Mouse (Mus musculus) ovary, adult 2 months (tissue): ENCODE results near the gene Eef1akmt4. TPM values are rescaled to one million over a fixed set of nuclear protein-coding genes. Genes with fewer than 3 reads are reported as not detected.

Experiments used
- polyA plus RNA-seq: library from polyadenylated mRNA; depleted of rRNA; stranded (reverse); fragments of >200 nt; gene quantifications from 2 replicates; pipeline ENCODE4 v1.2.3, GENCODE M21; 2012; rRNA removed

Eef1akmt4 gene
- 19.3 and 23.5 TPM in 2 replicates for polyA plus RNA-seq

DNA sequence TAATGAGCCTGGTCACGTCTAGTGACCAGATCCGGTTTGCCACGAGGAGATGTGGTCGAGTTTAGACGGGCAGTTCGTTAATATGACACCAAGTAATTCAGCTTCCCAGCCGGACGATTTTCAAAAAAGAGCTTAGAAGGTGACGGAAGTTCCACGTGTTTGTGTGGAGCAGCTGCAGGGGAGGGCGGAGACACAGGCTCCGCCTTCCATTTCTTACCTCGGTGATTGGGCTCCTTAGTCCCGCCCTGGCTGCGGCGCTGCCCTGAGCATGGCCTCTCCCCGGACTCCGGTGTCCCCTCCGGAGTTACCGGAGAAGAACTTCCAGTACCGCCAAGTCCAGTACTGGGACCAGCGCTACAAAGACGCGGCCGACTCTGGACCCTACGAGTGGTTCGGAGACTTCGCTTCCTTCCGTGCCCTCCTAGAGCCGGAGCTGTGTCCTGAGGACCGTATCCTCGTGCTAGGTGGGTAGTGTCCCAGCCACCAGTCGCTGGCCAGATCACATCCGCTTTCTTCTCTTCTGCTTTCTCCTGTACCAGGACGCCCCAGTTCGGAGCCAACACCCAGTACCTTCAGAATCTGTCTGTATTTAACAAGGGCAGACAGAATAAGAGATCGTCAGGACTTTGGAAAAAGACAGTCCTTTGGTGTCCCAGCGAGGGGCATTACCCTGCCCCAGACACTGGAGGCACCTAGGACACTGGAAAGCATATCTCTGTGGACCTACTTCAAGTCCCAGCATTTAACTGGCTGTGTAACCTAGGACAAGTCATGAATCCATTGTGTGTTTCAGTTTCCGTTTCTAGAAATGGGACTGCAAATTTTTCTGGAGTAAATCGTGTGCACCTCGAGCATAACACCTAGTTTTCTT, at the start of gene Eef1akmt4, which contains the start of the genes Gm49333 and Alg3:
TSS of gene Eef1akmt4 (plus strand) at position 237 of the 871 bp plus-strand sequence.
TSS of gene Gm49333 (plus strand) at position 254 of the 871 bp plus-strand sequence.
TSS of gene Alg3 (minus strand) at position 379 of the 871 bp plus-strand sequence.

DNA sequence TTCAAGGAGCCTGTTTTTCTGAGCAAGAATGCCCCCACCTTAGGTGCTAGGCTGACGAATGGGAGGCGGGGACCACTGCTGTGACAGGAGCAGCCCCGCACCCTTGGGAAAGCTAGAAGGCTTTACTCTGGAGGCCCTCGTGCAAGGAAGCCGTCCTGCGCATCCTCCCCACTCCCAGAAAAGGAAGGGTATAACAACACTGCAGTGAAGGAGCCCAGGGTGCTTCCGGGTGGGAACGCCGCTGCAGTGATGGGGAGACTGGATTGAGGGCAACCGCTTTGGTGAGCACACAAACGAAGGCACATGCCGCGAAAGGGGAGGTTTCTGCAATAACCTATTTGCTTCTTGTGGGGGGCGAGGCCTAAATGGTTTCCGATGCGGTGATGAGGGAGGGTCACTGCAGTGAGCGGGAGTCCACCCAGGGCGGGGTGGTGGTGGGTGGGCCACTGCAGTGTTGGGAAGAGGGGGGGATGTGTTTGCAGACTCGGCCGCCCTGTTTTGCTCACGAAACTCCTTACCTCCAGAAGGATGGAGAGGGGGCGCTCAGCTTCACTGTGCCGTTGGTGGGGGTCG, 21.9 kb upstream of the Eef1akmt4 start, which contains the start of gene Vwa5b2:
TSS of gene Vwa5b2 (plus strand) at position 106 of the 573 bp plus-strand sequence.

DNA sequence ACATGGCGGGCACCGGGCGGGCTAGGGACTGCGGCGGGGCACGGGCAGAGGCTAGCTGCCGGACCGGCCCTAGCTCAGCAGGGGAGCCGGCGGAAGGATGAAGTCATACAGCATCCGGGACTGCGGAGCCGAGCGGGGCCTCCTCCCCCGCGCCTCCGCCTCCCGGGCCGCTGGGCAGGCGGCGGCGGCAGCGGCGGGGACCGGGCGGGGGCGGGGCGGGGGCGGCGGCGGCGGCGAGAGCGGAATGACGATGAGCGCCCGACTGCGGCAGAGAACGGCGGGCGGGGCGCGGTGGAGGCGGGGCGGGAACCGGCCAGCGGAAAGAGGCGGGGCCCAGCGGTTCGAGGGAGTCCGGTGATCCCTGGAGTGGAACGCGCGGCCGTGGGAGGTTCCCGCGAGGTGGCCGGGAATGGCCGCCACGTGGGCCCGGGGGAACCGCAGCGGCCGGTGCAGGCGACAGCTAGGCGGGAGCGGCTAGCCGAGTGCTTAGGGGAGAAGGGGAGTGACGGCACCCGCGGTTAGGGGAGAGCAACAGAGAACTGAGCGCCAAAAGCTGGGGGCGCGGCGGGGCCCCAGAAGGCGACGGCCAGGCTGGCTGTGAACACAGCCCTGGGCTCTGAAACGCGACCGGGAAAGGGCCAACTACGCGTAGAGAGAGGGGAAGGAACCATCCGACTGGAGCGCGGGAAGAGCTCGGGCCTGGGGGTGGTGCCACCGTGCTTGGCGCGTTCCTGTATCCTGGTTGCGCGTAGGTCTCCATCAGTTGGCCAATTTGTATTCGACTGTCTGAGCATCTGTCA, 10.0 kb downstream of the Eef1akmt4 start, which contains the start of gene Camk2n2:
TSS of gene Camk2n2 (minus strand) at position 97 of the 800 bp plus-strand sequence.

DNA sequence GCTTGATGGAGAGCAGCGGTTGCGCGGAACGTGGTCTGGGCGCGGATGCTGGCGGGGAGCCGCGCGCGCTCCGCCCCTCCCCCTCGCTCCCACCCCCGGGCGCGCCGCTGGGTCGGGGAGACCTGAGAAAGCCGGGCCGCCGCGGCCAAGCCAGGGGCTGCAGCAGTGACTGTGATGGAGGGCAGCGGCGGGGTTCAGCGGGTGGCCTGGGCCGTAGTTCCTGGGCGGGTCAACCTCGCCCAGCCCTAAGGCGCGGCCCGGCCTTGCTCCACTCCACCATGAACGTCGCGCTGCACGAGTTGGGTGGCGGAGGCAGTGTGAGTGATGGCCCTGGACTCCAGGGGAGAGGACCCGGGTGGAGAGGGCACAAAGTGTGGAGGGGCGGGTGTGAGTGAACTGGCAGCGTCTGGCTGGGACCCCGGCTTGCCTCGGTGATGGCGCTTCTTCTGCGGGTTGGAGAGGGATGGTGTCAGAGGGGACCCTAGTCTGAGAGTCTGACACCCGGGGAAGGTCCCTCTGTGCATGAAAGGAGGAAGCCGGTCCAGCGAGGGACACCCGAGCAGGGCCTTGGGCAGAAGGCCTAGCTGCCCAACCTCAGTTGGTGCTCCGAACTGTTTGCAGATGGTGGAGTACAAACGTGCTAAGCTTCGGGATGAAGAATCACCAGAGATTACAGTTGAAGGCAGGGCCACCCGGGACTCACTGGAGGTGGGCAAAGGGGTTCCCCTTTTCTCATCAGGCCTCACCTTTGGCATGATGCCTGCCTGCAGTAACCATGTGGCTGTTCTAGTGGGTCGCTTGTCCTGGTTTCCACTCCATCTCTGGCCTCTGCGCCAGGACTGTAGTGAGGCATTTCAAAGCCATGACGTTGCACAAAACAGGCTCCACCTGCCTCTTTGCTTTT, 18.6 kb downstream of the Eef1akmt4 start, which contains the start of gene Ece2:
TSS of gene Ece2 (plus strand) at position 98 of the 904 bp plus-strand sequence.

DNA sequence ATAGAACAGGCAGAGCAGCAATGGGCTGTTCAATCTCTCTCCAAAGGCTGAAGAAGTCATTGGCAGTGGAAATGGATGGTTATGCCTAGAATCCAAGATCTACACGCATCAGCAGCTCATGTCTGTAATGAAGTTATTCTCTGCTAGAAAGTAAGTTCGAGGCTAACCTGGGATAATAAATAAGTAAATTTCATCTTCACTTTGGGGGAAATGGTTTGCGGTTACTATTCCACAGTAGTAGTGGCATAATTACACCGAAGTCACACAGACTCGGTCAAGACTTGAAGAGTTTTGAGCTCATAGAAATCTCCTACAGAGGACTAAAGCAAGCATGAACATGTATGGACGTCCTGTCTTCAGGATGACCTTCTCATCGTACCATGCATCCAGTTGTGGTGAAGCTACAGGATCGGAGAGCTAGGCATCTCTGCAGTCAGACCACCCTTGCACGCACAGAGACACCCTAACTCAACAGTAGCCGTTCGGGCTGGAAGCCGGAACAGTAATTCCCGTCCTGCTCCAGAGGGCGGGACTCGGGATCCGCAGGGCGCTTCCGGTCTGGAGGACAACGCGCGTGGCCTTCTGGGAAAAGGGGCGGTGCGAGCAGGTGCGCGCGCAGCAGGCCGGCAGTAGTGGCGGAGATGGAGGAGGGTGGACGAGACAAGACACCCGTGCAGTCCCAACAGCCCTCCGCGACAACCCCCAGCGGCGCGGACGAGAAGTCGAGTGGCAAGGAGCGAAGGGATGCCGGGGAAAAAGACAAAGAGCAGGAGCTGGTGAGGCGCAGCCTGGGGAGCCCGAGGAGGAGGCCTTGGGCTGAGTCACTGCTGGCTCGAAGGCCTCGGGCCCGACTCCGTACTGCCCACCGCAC, 39.9 kb downstream of the Eef1akmt4 start, which contains the start of gene Psmd2:
TSS of gene Psmd2 (plus strand) at position 577 of the 871 bp plus-strand sequence.

DNA sequence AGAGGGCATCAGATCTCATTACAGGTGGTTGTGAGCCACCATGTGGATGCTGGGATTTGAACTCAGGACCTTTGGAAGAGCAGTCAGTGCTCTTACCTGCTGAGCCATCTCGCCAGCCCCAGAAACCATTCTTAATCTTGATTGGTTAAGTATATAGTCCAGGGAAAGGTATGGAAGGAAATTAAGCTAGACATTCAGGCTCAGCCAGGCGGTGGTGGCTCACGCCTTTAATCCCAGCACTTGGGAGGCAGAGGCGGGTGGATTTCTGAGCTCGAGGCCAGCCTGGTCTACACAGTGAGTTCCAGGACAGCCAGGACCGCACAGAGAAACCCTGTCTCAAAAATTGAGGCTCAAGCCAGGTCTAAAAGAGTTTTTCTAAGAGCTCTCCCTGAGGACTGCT, 56.6 kb downstream of the Eef1akmt4 start, which contains the start of gene Eif4g1:
TSS of gene Eif4g1 (plus strand) at position 301 of the 400 bp plus-strand sequence.

Other genes with a start within 250 kb of the Eef1akmt4 start
- 149 and 152 TPM in 2 replicates for gene Abcc5, start 185.2 kb upstream of the Eef1akmt4 start, polyA plus RNA-seq
- gene Eif2b5, start 112.8 kb upstream of the Eef1akmt4 start, polyA plus RNA-seq, result 29.4 and 34.5 TPM in 2 replicates
- 53.5 and 60.1 TPM in 2 replicates for gene Dvl3, start 94.6 kb upstream of the Eef1akmt4 start, polyA plus RNA-seq
- 383 and 503 TPM in 2 replicates for gene Ap2m1, start 76.1 kb upstream of the Eef1akmt4 start, polyA plus RNA-seq
- 33.8 and 35.0 TPM in 2 replicates for gene Abcf3, start 63.0 kb upstream of the Eef1akmt4 start, polyA plus RNA-seq
- gene Vwa5b2, start 22.1 kb upstream of the Eef1akmt4 start, polyA plus RNA-seq, result 0.41 and 0.59 TPM in 2 replicates
- gene Gm49333, start within 50 bp of the Eef1akmt4 start, polyA plus RNA-seq, result 0.20 TPM in 1 of 2 replicates, not detected in the other
- gene Alg3, start 142 bp downstream of the Eef1akmt4 start, polyA plus RNA-seq, result 31.9 and 32.5 TPM in 2 replicates
- gene Camk2n2, start 9.7 kb downstream of the Eef1akmt4 start, polyA plus RNA-seq, result 15.4 and 17.1 TPM in 2 replicates
- gene Ece2, start 18.2 kb downstream of the Eef1akmt4 start, polyA plus RNA-seq, result 5.5 and 6.8 TPM in 2 replicates
- 81.6 and 103 TPM in 2 replicates for gene Psmd2, start 40.1 kb downstream of the Eef1akmt4 start, polyA plus RNA-seq
- 470 and 635 TPM in 2 replicates for gene Eif4g1, start 56.7 kb downstream of the Eef1akmt4 start, polyA plus RNA-seq
- gene Fam131a, start 81.6 kb downstream of the Eef1akmt4 start, polyA plus RNA-seq, result 16.8 and 17.7 TPM in 2 replicates
- 17.1 and 20.2 TPM in 2 replicates for gene Polr2h, start 106.1 kb downstream of the Eef1akmt4 start, polyA plus RNA-seq
- gene Clcn2, start 106.2 kb downstream of the Eef1akmt4 start, polyA plus RNA-seq, result 82.2 and 87.8 TPM in 2 replicates
- 15.5 and 16.0 TPM in 2 replicates for gene Chrd, start 121.5 kb downstream of the Eef1akmt4 start, polyA plus RNA-seq
- 0.94 and 1.6 TPM in 2 replicates for gene Thpo, start 122.9 kb downstream of the Eef1akmt4 start, polyA plus RNA-seq